Mouse (Mus musculus) neural tube, embryonic 10.5 days (tissue): ENCODE measurements around the gene Tatdn3.

Experiments
- DNase-seq: peaks from one replicate; pipeline ENCODE4 v3.0.0-alpha.2; 2017; ENCODE audit warnings: low spot score; ENCODE audit errors: extremely low spot score

Tatdn3 gene

DNA sequence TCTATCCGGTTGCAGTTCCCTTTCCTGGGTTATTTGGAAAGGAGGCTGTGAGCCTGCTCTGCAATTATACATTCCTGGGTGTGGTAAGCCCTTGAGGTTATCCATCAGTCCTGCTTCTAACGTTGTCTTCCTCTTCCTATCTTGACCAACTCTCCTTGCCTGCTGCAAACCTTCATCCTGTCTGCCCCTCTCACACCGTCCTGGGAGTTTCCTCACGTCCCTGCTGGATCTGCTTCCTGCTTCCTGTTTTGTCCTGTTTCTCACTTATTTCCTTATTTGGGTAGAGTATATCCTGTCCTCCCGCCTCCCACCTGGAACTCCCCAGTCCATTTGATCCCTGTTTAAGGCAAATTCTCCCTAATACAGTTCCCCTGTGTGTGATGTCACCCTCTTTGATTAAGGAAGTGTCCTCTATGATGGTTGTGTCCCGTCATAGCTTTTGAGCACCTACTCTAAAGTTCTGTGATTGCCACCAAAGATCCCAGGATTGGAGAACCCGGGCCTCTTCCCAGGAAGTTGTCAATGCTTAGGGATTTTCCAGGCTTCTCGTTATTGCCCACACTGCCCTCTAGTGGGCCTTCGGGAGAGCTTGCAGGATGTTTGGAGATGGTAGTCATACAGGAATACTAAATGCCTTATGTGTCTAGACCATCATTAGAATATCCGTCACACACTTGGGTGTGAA, 12.6 kb upstream of the Tatdn3 start:
- DNase-seq, result peak; percentile 48

DNA sequence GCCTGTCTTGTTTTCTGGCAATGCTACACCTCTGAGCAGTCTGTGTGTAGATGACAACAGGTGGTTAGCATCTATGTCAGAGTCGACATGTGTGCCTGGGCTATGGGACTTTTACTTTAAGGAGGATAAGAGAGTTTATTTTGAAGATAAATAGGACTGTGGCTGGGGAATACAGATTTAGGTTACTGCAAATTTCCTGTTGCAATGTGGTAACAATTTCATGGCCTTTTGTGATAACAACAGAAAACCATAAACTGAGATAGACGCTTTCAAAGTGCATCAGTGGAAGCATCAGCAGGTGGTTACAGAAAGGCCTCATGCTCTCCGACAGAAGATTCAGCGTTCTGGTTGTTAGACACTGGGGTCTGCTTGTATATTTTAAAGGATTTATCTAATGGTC, 10.8 kb upstream of the Tatdn3 start:
- DNase-seq, result no peak

DNA sequence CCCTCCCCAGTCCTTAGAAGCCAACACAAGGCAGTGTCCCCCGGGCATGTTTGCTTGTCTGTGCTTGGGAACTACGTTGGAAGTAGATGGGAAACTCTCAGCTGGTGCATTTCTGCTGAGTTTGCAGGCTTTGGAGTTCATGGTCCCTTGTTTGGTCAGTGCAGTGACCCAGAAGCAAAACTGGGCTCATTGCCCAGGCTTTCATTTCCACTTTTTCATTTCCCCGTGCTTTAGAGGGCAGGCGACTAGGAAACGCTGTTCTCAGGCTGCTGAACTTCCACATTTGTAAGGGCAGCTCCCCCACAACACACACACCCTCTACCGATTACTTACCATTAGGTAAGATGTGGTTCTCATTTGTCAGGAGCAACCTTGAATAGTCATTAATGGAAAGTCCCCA, 10.3 kb upstream of the Tatdn3 start:
- DNase-seq, result no peak

DNA sequence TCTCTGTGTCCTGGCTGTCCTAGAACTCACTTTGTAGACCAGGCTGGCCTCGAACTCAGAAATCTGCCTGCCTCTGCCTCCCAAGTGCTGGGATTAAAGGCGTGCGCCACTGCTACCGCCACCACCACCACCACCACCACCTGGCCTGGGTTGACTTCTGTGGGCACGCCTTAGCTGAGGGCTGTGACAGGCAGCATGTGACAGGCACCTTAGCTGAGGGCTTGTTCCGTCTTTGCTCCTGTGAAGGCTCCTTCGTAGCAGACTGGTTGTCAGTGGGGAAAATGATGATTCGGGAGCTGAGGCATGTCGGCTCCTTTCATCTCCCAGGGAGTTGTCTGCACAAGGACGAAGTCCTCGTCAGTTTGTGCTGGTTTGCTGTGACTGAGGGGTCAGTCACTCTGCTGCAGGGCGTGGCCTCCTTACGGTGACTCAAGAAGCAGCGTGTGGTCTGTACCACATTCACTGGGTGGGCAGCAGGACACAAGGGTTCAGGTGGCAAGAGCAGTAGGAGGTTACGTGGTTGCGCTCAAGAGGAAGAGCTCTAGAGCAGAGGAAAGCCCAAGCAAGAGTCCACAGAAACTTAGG, 9.7 kb upstream of the Tatdn3 start:
- DNase-seq, result no peak

DNA sequence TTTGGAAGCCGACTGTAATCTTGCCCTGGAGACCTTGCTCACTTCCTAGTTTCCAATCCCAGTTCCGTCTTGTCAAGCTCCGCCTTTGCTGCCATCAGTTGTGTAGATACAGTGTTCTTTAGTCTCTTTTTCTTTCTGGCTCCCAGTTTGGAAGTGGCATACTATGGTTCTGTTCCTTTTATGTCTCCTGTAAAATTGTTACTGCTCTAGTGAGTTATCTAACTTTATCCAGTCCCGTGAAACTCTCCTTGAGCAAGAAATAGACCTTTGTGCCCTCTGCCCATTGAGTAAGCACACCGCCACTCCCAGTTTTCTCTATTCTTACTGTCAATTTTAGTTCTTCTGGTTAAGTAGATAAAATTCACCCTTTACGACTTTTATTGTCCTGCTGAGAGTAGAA, 8.9 kb upstream of the Tatdn3 start:
- DNase-seq, result no peak

DNA sequence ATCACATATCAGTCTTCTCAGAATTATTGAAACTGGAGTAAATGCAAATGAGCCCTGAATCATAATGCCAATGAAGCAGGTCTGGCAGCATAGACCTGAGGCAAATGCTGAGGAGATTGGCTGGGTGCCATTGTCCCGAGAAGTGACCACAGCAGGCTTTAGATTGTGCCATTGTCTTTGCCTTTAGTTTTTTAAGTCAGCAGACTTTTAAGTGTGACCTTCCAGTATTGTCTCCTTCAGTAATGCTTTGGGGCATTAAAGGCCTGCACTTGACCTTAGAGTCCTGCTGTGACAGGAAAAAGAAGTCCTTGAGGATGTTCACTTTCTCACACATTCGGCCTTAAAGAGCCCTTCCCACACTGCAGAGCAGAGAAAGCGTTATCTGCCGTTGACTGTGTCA, 7.5 kb upstream of the Tatdn3 start:
- no peak for DNase-seq

DNA sequence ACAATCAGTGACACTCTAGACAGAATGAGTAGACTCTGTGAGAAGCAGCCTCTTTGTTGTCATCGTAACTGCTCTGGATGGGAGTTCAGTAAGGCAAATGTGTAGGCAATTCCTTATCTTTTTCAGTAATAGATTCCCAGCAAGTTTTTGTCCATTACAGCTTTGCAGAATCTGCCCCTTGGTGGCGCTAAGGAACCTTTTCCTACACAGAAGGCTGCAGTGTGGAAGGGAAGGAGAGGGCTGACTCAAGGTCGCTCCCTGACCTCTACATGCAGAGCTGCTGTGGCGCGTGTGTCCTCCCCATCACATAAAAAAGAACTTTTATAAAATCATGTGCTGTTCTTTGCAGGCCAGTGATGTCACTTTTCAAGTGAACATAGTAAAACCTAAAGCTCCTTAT, 5.6 kb upstream of the Tatdn3 start:
- no peak for DNase-seq

DNA sequence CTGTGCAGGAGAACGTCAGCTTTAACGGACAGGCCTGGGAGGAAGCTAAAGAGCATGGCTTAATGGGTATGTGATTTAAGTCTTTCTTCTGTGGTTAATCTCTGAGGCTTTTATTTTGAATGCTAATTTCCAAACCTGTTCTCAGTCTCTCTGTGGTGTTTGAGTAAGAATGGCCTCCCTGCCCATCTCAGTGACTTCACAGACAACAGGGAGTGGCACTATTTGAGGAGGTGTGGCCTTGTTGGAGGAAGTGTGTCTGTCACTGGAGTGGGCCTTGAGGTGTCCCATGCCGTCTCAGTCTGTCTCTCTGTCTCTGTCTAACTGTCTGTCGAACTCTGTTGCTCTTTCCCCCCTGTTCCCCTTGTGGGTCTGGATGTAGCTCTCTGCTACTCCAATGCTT, 2.5 kb upstream of the Tatdn3 start:
- DNase-seq, result no peak

DNA sequence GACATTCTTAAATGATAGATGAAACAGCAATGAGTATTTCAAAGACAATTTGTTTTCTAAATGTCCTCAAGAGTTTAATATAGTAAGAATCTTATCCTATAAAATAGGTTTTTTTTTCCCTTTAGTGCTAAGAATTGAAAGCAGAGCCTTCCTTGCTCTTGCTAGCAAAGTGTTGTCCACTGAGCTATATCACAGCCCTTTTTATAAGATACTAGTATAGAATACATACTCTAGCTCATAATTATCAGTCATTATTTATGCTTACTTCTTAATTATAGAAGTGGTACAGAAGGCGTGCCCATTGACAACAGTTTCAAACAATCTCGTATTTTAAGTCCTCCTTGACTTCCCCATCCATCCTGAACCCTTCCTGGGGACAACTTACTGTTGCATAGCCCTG, 1.8 kb upstream of the Tatdn3 start:
- no peak for DNase-seq

DNA sequence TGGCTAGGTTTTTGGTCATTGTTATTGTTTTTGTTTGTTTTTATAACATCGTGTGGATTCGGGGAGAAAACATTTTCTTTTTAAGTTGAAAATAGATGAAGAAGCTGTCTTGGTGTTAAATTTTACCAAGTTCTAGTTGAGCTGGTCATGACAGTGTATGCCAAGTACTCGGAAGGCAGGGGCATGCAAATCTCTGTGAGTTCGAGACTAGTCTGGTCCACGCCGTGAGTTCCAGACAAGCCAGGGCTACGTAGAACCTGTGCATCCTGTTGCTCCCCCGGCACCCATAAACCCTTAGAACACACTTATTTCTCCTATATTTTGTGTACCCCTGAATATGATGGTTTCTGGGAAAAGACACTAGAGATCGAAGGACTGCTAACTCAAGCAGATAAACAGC, 968 bp upstream of the Tatdn3 start:
- no peak for DNase-seq

DNA sequence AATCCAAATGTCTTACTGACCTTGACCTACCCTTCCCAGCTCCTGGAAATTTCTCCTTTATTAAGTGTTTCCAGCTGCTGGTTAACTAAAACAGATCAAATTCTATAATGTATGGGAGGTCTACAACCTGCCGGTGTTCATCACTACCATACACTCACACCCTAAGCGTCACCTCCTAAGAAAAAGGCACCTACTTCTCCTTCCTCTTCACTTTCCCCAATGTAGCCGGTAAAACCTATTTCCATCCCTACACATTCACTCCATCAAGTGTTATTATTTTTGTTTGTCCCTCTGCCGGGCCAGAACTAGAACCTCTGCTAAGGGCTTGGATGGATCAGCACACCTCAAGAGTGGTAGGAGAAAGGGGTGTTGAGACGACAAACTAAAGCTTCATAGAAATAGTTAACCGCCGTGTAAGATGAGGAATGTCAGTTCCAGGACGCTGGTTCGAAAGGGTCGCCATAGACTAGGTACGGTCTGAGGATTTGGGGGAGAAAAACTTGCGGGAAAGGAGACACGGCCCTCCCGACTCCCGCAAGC, 421 bp downstream of the Tatdn3 start:
- DNase-seq, result no peak

DNA sequence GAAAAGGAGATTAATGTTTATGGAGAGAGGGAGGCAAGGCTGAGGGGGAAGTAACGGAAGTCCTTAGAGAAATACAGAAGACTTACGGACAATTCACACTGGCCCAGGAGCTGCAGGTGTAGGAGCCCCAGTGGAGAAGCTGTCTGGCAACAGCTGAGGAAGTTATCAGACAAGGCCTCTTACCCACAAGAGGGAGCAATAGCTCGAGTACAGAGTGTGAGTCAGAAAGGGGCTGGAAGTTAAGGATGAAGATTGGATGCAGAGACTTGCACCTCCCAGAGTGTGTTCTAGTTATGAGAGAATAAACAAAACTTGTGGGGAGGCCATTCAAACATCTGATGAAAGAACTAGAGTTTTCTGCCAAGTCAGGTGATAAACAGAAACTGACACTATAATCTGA, 5.3 kb downstream of the Tatdn3 start:
- no peak for DNase-seq

DNA sequence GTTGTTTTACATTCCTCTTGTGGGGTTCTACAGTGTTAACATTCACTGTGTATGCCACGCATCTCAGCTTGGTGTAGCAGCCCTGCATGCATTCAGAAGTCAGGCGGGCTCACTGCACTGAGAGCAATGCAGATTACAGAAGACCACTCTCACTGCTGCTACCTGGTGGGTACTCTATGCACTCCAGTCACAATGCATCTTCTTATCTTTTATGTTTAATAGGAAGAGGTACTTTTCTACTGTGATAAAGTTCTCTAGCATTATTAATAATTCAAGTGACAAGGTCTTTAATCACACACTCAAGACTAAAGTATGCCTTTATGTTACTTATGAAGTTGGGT, 7.2 kb downstream of the Tatdn3 start:
- no peak for DNase-seq

DNA sequence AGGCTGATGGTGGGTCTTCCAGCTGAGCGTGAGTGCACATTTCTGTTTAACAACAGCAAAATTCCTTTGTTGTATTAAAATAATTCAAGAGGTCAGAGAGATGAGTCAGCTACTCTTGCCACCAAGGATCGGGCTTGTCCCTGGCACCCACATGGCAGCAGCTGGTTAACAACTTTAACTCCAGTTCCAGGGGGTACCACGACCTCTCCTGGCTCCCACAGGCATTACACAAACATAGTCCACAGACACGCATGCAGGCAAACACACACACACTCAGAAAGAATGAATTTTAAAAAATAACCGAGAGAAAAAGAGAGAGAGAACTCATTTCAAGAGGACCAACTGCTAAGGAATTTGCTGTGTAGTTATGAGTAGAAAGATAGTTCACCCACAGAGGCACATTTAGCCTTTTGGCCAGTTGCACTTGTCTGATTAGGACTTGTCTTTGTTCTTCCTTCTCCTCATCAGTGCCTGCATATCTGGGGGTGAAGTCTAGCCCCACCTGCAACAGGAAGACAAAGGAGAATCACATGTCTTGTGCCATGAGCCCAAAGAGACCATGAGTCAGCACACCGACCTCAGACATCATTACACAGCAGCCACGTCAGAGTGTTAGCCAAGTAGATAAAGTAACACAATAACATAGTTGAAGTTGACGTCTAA, 7.7 kb downstream of the Tatdn3 start:
- no peak for DNase-seq

DNA sequence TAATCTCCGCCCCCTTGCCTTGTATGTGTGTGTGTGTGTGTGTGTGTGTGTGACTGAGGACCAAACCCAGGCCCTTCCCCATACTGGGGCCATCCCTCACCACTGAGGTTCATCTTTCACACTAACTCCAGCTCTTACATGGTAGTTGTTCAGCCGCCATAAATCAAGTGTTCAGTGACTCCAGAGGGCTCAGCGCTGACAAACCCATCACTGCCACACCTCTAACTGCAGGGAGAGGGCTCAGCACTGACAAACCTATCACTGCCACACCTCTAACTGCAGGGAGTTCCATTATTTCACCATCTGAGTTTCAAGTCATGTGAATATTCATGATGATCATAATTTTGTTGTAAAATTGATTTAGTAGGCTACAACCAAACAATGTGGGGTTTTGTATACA, 9.2 kb downstream of the Tatdn3 start:
- DNase-seq, result no peak

DNA sequence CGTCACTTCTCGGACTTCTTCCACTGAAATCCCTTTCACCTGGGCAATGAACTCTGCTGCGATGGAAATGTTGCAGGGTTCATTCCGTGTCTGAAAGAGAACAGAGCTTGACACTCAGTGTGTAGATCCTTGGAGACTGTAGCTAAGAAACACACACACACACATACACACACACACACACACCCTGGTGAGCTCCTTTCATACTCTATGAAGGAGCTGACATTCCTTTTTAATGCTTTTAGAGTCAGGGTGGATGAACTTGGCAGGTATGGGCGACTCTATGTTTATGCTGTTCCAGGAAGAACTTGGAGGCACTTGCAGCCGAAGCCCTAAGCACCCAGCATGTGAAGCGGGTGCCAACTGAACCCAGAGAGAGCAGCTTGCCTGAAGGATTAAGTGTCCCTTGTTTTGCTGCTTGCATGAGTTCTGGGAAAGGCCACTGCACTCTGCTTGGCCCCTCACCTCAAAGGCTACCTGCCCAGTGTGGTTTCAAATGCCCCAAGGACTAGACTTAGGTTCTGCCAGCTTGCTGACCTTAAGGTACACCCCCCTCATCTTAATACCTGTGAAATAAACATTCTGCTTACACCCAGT, 16.4 kb downstream of the Tatdn3 start:
- DNase-seq, result no peak

DNA sequence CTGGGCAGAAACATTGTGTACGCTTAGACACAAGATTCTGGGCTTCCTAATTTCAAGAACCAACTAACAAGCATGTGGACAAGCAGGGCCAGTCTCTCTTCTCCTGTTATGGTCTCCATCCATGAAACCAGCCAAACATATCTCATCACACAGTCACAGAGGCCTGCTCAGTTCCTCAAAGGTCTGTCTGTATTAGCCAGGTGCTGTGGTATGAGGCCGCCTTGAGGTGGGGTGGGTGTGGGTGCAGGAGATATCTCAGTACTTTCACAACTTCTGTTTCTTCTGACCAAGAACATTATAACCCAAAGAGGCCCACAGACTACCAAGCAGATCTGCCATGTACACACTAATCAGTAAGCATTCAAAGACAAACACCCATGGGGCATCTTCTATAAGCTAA, 17.5 kb downstream of the Tatdn3 start:
- no peak for DNase-seq

DNA sequence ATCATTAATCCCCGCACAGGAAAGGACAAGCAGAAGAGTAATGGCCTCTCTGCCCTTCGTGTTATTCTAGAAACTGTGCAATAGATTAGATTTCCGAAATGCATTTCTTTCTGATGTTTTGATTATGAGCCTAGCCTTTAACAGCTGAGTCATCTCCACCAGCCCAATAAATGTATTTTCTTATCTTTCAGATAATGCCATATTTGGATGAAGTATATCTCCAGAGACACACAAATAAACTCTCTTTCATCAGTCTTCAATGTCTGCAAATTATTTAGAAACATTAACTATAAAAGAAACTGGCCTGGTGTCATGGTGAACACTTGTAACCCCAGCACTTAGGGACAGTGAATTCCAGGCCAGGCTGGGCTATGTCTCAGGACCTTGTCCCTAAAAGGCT, 20.0 kb downstream of the Tatdn3 start:
- no peak for DNase-seq

DNA sequence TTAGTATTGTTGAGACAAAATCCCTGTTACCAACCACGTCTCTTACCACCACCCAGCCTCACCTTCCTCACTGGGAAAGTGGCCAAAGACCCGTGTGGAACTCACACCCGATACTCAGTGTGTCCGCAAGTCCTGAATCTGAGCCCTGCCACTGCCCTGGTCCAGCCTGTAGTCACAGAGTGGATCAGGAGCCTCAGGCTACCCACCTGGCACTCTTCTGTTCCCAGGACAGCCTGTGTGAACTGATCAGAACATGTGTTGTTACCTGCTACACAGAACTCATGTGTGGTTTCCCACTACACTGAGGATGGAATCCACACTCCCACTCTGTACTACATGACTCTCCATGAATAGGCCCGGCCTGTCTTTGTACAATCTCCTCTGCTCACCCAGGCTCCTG, 20.6 kb downstream of the Tatdn3 start:
- no peak for DNase-seq

DNA sequence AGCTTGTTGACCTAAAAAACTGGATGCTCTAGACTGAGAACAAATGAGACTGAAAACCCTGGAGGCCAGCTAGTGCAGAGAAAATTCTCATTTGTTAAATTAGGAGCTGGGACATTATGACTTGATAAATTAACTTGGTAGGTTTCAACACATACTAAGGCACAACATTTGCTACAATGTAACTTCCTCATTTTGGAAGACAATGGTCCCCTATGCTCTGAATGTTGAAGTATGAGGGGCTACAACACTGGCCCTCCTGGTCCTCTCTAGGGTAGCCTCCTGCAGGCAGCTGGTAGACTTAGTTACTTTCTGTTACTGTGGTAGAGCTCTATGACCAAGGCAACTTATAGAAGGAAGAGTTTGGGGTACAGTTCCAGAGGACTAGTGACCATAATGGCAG, 21.4 kb downstream of the Tatdn3 start:
- DNase-seq, result no peak

DNA sequence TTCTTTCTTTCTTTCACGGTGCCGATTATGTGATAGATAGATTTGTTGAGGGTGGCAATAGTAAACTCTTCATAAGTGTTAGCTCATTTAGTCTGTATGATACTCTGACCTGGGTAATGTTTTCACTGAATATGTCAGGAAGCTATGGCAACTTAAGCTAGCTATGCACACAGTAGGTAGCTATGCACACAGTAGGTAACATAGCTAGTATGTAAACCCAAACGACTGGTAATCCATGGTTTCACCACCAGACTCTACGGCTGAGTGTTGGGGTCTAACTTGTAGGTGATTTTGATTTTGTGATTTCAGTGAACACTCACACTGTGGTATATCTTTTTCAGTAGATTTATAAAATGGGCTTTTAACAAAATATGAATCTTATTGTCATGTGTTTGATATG, 24.7 kb downstream of the Tatdn3 start:
- no peak for DNase-seq

DNA sequence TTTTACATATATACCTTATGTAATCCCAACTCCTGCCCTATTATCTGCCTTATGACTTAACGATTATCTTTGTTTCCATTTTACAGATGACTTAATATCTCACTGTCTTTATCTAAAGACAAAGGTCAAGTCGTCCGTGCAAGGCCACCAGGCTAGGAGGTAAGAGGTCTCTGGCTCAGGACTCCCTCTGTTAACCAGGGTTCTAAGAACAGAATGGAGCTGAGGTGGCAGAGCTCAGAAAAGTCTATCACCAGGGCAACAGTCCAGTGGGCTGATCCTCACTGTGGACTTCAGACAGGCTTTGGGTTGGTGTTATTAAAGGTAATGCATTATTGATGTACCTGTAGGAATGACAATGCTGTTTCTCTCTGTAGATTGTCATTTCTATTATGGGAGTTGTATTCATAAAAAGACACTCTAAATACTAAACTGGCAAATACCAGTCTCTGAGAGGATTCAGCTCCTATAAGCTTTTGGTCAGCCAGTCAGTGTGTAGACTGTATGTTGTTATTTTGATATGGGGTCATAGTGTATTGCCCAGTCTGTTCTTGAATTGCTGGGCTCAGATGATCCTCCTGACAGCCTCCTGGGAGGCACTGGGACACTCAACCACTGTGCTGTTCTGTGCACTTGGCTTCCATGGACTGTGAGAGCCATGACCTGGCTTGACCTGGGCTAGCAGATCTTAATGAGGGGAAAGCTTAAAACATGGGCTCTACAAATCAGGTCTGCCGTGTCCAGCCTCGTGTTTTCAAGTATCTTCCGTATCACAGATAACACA, 26.0 kb downstream of the Tatdn3 start, which contains the start of gene Spata45:
Gene Spata45 (plus strand): TSS at position 86 of the 781 bp plus-strand sequence.
- no peak for DNase-seq
